Mouse (Mus musculus) heart, adult 2 months (tissue): Measurements from ENCODE around the gene Rap1gap2.

Experiments
- EP300 ChIP-seq: fragments of 200-500 bp; IDR thresholded peaks from 2 replicates; pipeline ENCODE4 v1.6.1; 2011; ENCODE audit warnings: low read depth, low read length, control low read depth; ENCODE audit not compliant: insufficient read depth
- POLR2A ChIP-seq: fragments of 200-500 bp; IDR thresholded peaks from 2 replicates; pipeline ENCODE4 v1.6.1; 2011; ENCODE audit warnings: mild to moderate bottlenecking, low read depth, low read length, control low read depth; ENCODE audit not compliant: insufficient read depth

GRCm38 (mm10) chr11:74649095-74649646 is 38.5 kb upstream of the Rap1gap2 start, which contains the start of gene Cluh:
- TF ChIP-seq EP300, result peak; percentile 86
- TF ChIP-seq POLR2A, result peak; percentile 53
